Mouse (Mus musculus): ENCODE results near the gene Ipcef1. TPM values are rescaled to one million over a fixed set of nuclear protein-coding genes. Genes with fewer than 3 reads are reported as not detected.

The Ipcef1 gene
- total and polyA plus RNA-seq, 3 experiments = 1.7 to 6.8 (median 4.1) TPM

DNA sequence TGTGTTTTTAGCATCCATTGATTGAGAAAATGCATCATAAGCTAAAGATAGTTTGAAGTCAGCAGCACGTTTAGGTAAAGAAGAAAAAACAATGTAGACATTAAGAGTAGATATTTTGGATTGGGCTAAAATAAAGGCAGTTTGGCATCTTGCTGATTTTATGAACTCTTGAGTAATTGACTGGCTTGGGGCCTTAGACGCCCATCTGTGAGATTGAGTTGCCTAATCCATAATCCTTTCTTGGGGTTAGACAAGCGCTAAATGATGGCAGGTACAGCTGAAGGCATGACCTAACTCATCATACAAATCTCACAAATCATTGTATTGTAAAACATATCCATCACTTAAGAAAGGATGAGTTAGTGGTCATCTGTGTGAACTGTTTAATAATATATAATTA, 52.9 kb downstream of the Ipcef1 start:
- Histone ChIP-seq H3K27me3 (replicated peaks) (no peaks in the 10 kb centered on the region), H3K4me3 (replicated peaks in 1 of 3; ENCODE audit: low read depth in 2 of 3, low read length in 2 of 3, poor library complexity in 1 of 3) (no peak overlapping the region), H3K9me3 (replicated peaks; ENCODE audit: low read length) (no peaks in the 10 kb centered on the region), H3K27ac (ENCODE audit: insufficient read depth, low read depth) (no peak overlapping the region), H3K79me2 (replicated peaks; ENCODE audit: control insufficient read depth, extremely low read depth, insufficient read depth, poor library complexity, severe bottlenecking) (no peaks in the 10 kb centered on the region), H3K9ac (ENCODE audit: insufficient read depth, low read depth) (no peak overlapping the region), H3K4me1 (ENCODE audit: control insufficient read depth in 1 of 2, insufficient read depth in 2 of 2) (peaks cover 0 to 10% of the 10 kb centered on the region in 2 experiments; a peak in 1 of 4 replicates), H3K36me3 (replicated peaks in 1 of 2; ENCODE audit: control insufficient read depth in 1 of 2, insufficient read depth in 1 of 2, low read length in 1 of 2) (no peaks in the 10 kb centered on the region), H3K4me2 (ENCODE audit: insufficient read depth, low read depth, poor library complexity, severe bottlenecking) (no peak overlapping the region)
- no peak for DNase-seq (ENCODE audit: extremely low read depth)
- in situ Hi-C loops (cut with MboI; ENCODE audit: low pct_ligation_motif_present, low pct_unique_long_range_greater_than_20kb, low sequenced_read_pairs) (no loop called here), dilution Hi-C loops (cut with MboI; ENCODE audit: extremely low pct_ligation_motif_present, extremely low pct_unique_long_range_greater_than_20kb, low sequenced_read_pairs) (no loop called here)
- TF ChIP-seq MYC (IDR thresholded peaks at IDR 0.05; ENCODE audit: low read depth, low read length) (no peak), ZKSCAN1 (IDR thresholded peaks at IDR 0.05; ENCODE audit: borderline replicate concordance, low read depth, low read length) (no peak), GABPA (IDR thresholded peaks at IDR 0.05; ENCODE audit: insufficient replicate concordance, low read depth, low read length) (no peak), MAFK (IDR thresholded peaks at IDR 0.05; ENCODE audit: insufficient replicate concordance, low read length) (no peak), POLR2AphosphoS2 (IDR thresholded peaks at IDR 0.05; ENCODE audit: low read depth, low read length) (no peak), USF2 (conservative IDR thresholded peaks at IDR 0.05; ENCODE audit: low read depth, low read length) (no peak), MXI1 (IDR thresholded peaks at IDR 0.05; ENCODE audit: low read depth, low read length) (no peak), BHLHE40 (IDR thresholded peaks at IDR 0.05; ENCODE audit: low read depth, low read length) (no peak), ZMIZ1 (IDR thresholded peaks at IDR 0.05; ENCODE audit: low read depth, low read length) (no peak), HCFC1 (IDR thresholded peaks at IDR 0.05; ENCODE audit: low read depth, low read length) (no peak), RCOR1 (conservative IDR thresholded peaks at IDR 0.05; ENCODE audit: low read depth, low read length) (no peak), PAX5 (IDR thresholded peaks at IDR 0.05; ENCODE audit: low read length) (no peak), E2F4 (IDR thresholded peaks at IDR 0.05; ENCODE audit: insufficient replicate concordance, low read depth, low read length) (no peak), JUN (IDR thresholded peaks at IDR 0.05; ENCODE audit: insufficient read depth, low read depth, low read length) (no peak), IRF4 (IDR thresholded peaks at IDR 0.05; ENCODE audit: low read depth, low read length) (no peak), CHD2 (IDR thresholded peaks at IDR 0.05; ENCODE audit: low read length) (no peak), UBTF (IDR thresholded peaks at IDR 0.05; ENCODE audit: low read depth, low read length) (no peak), EP300 (IDR thresholded peaks at IDR 0.05; ENCODE audit: low read length) (no peak), CTCF (conservative IDR thresholded peaks at IDR 0.05 in 1 of 2, IDR thresholded peaks at IDR 0.05 in 1 of 2; ENCODE audit: low read depth in 2 of 2, low read length in 2 of 2) (no peak), SIN3A (IDR thresholded peaks at IDR 0.05; ENCODE audit: low read length) (no peak)

GRCm38 (mm10) chr10:6998576-6999250, 53.6 kb downstream of the Ipcef1 start:
- Histone ChIP-seq H3K79me2 (replicated peaks; ENCODE audit: control insufficient read depth, extremely low read depth, insufficient read depth, poor library complexity, severe bottlenecking) (no peaks in the 10 kb centered on the region), H3K27me3 (replicated peaks) (no peaks in the 10 kb centered on the region), H3K4me3 (replicated peaks in 1 of 3; ENCODE audit: low read depth in 2 of 3, low read length in 2 of 3, poor library complexity in 1 of 3) (no peak overlapping the region), H3K27ac (ENCODE audit: insufficient read depth, low read depth) (no peak overlapping the region), H3K4me1 (ENCODE audit: control insufficient read depth in 1 of 2, insufficient read depth in 2 of 2) (peaks cover 0 to 10% of the 10 kb centered on the region in 2 experiments; a peak in 1 of 4 replicates), H3K9ac (ENCODE audit: insufficient read depth, low read depth) (no peak overlapping the region), H3K36me3 (replicated peaks in 1 of 2; ENCODE audit: control insufficient read depth in 1 of 2, insufficient read depth in 1 of 2, low read length in 1 of 2) (no peaks in the 10 kb centered on the region), H3K9me3 (replicated peaks; ENCODE audit: low read length) (no peaks in the 10 kb centered on the region), H3K4me2 (ENCODE audit: insufficient read depth, low read depth, poor library complexity, severe bottlenecking) (no peak overlapping the region)
- no peak for DNase-seq (ENCODE audit: extremely low read depth)
- no peak for TF ChIP-seq ZNF384 (IDR thresholded peaks at IDR 0.05; ENCODE audit: low read depth, low read length)
- TF ChIP-seq NELFE (IDR thresholded peaks at IDR 0.05; ENCODE audit: low read depth, low read length) = no peak
- no peak for TF ChIP-seq MAFK (IDR thresholded peaks at IDR 0.05; ENCODE audit: insufficient replicate concordance, low read length)
- TF ChIP-seq POLR2A (IDR thresholded peaks at IDR 0.05; ENCODE audit: low read depth, low read length) = no peak
- no peak for TF ChIP-seq CHD2 (IDR thresholded peaks at IDR 0.05; ENCODE audit: low read length)
- TF ChIP-seq MXI1 (IDR thresholded peaks at IDR 0.05; ENCODE audit: low read depth, low read length) = no peak
- no peak for TF ChIP-seq SMC3 (IDR thresholded peaks at IDR 0.05; ENCODE audit: low read depth, low read length)
- TF ChIP-seq EP300 (IDR thresholded peaks at IDR 0.05; ENCODE audit: low read length) = no peak
- no peak for TF ChIP-seq MAZ (IDR thresholded peaks at IDR 0.05; ENCODE audit: low read depth, low read length)
- no peak for TF ChIP-seq BHLHE40 (IDR thresholded peaks at IDR 0.05; ENCODE audit: low read depth, low read length)
- no peak for TF ChIP-seq JUN (IDR thresholded peaks at IDR 0.05; ENCODE audit: insufficient read depth, low read depth, low read length)
- no peak for TF ChIP-seq ETS1 (conservative IDR thresholded peaks at IDR 0.05; ENCODE audit: low read depth, low read length)
- no peak for TF ChIP-seq USF1 (IDR thresholded peaks at IDR 0.05; ENCODE audit: low read depth, low read length)
- TF ChIP-seq CTCF (conservative IDR thresholded peaks at IDR 0.05 in 1 of 2, IDR thresholded peaks at IDR 0.05 in 1 of 2; ENCODE audit: low read depth in 2 of 2, low read length in 2 of 2) = no peak
- TF ChIP-seq USF2 (conservative IDR thresholded peaks at IDR 0.05; ENCODE audit: low read depth, low read length) = no peak
- TF ChIP-seq CHD1 (IDR thresholded peaks at IDR 0.05; ENCODE audit: low read depth, low read length) = no peak
- TF ChIP-seq MYC (IDR thresholded peaks at IDR 0.05; ENCODE audit: low read depth, low read length) = no peak
- TF ChIP-seq TCF12 (IDR thresholded peaks at IDR 0.05; ENCODE audit: low read depth, low read length) = no peak
- dilution Hi-C loops (cut with MboI; ENCODE audit: extremely low pct_ligation_motif_present, extremely low pct_unique_long_range_greater_than_20kb, low sequenced_read_pairs) (no loop called here), in situ Hi-C loops (cut with MboI; ENCODE audit: low pct_ligation_motif_present, low pct_unique_long_range_greater_than_20kb, low sequenced_read_pairs) (no loop called here)

All from CH12.LX (cell line).